Mouse (Mus musculus) spleen, adult 2 months (tissue): Measurements from ENCODE around the gene Pla2r1. TPM values are rescaled to one million over a fixed set of nuclear protein-coding genes. Genes with fewer than 3 reads are reported as not detected.

Experiments
- DNase-seq, 2 experiments: peaks; one replicate each; pipeline versions ENCODE4 v3.0.0 to v3.0.0-alpha.2; 2012 to 2021; ENCODE audit warnings: low spot score in 2 of 2, low read depth in 1 of 2
- H3K27ac ChIP-seq: fragments of 200-500 bp; 2 replicates; pipeline ENCODE4 v1.5.1; 2012; ENCODE audit warnings: low read length, inconsistent platforms; ENCODE audit not compliant: insufficient read depth
- H3K27me3 ChIP-seq: fragments of 200-500 bp; 2 replicates; pipeline ENCODE4 v1.6.1; 2012; ENCODE audit warnings: mild to moderate bottlenecking, moderate library complexity, low read length, inconsistent platforms; ENCODE audit not compliant: control insufficient read depth, insufficient read depth
- H3K36me3 ChIP-seq: fragments of 200-500 bp; 2 replicates; pipeline ENCODE4 v1.6.1; 2012; ENCODE audit warnings: mild to moderate bottlenecking, low read length, inconsistent platforms; ENCODE audit not compliant: control insufficient read depth, insufficient read depth
- H3K4me1 ChIP-seq: fragments of 200-500 bp; 2 replicates; pipeline ENCODE4 v1.6.1; 2011; ENCODE audit warnings: inconsistent platforms; ENCODE audit not compliant: control insufficient read depth, insufficient read depth, insufficient read length
- H3K4me3 ChIP-seq: fragments of 200-500 bp; 2 replicates; pipeline ENCODE4 v1.5.1; 2011; ENCODE audit warnings: mild to moderate bottlenecking, inconsistent platforms; ENCODE audit not compliant: insufficient read depth, insufficient read length; ENCODE audit errors: extremely low read depth
- CTCF ChIP-seq: fragments of 200-500 bp; IDR thresholded peaks from 2 replicates; pipeline ENCODE4 v1.5.1; 2011; ENCODE audit warnings: mild to moderate bottlenecking, inconsistent platforms; ENCODE audit not compliant: insufficient read depth, insufficient read length, insufficient replicate concordance; ENCODE audit errors: extremely low read depth
- POLR2A ChIP-seq: fragments of 200-500 bp; IDR thresholded peaks from 2 replicates; pipeline ENCODE4 v1.6.1; 2011; ENCODE audit warnings: low read depth, low read length, inconsistent platforms
- WGBS: fragments of 180-500 bp; shearing (Covaris S2); methylation state at CpG from one replicate; pipeline ENCODE4 v1.1.7; 2018; 5-methylcytosine and 5-hydroxymethylcytosine counted together
- polyA plus RNA-seq: library from polyadenylated mRNA; depleted of rRNA; stranded (reverse); fragments of >200 nt; gene quantifications from 2 replicates; pipeline ENCODE4 v1.2.3, GENCODE M21; 2012; rRNA removed

The Pla2r1 gene
- polyA plus RNA-seq, result 1.4 and 2.3 TPM in 2 replicates

DNA sequence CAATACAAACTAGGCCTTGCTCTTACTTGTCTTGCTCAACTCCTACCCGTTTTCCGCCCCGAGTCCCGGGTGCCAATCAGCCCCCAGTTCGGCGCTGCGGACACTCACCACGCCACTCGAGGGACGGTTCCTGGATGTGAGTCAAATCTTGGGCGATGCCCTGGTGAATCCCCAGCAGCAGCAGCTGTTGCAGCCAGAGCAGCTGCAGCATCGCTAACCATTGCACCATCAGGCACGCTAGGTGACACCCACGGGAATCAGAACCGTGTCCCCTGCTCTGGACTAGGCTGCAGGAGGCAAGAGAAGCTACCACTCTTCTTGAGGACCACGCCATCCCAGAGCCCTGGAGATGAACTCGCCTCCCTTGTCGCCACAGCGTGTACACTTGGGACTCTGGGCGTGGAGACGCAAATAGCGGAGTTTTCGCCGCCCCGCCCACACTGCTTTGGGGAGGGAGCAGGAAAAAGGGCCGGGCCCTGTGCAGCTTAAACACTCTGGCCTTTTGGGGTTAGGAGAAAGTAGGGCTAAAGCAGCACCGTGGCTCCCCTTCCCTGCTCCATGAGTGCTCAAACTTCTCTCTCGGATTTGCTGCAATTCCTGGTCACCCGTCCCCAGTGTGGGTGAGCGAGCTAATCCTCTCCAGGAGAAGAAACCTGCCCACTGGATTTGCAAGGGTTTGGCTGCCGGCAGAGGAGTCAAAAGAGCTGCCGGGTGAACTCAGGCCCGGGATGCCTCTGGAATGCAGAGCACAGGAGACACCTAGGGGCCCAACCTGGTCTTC, at the start of gene Pla2r1:
Pla2r1 (minus strand) TSS at position 407 of the 781 bp plus-strand sequence.
- Histone ChIP-seq H3K27ac (no peak within 1 kb of the TSS), H3K27me3 (no peaks in the 10 kb centered on the region), H3K36me3 (no peaks in the 10 kb centered on the region), H3K4me3 (peak within 1 kb of the TSS; percentile 29; the same call in 1 of the 2 replicates), H3K4me1 (no peaks in the 10 kb centered on the region; the same call in 1 of the 2 replicates)
- no peak for DNase-seq
- 25% methylated on average over 33 of the region's 33 CpGs for WGBS
- TF ChIP-seq CTCF (no peak), POLR2A (no peak)

DNA sequence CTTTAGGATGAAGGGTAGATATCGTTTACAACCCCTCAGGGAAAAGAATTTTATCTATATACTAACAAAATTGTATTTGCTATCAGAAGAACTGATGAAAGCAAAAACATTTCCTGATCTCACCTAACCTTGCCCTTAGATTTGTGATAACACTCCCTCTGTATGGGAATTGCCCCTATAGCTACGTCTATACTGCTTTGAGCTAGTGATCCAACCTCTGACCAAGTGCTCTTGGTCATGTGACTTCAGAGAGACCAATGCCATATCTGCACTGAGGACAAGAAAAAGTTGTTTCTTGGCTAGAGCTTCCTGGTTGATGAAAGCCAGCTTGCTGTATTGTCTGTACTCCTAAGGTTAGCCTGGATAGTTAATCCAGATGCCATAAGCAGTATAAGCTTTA, 48.2 kb upstream of the Pla2r1 start:
- Histone ChIP-seq H3K27ac (no peak overlapping the region), H3K36me3 (no peaks in the 10 kb centered on the region), H3K4me1 (no peaks in the 10 kb centered on the region), H3K4me3 (no peak overlapping the region), H3K27me3 (no peaks in the 10 kb centered on the region)
- no peak for DNase-seq
- no peak for TF ChIP-seq CTCF
- TF ChIP-seq POLR2A, result no peak
- WGBS, result 91% methylated on average over 2 of the region's 2 CpGs

DNA sequence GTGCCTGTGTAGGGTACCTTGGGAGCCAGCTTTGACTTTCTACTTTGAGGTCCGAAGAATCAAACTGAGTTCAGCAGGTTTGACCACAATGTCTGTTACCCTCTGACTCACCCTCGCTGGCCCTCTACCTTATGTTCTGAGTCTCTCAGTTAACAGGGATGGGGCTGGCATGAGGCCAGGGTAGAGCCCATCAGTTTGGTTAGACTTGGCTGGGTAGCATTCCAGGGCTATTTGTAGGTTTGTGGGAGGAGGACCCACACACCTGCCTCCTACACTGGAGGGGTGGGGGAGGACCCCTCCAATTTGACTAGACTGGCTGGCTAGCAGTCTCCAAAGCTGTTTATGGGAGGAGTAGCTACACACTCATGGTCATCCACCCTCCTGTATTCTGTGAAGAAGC, 47.8 kb upstream of the Pla2r1 start:
- H3K27ac ChIP-seq, result no peak overlapping the region
- H3K27me3 ChIP-seq, result no peaks in the 10 kb centered on the region
- no peaks in the 10 kb centered on the region for H3K36me3 ChIP-seq
- no peak for DNase-seq
- no peak overlapping the region for H3K4me3 ChIP-seq
- 84% methylated on average over 2 of the region's 2 CpGs for WGBS
- H3K4me1 ChIP-seq, result no peaks in the 10 kb centered on the region
- TF ChIP-seq POLR2A, result no peak
- TF ChIP-seq CTCF, result no peak

DNA sequence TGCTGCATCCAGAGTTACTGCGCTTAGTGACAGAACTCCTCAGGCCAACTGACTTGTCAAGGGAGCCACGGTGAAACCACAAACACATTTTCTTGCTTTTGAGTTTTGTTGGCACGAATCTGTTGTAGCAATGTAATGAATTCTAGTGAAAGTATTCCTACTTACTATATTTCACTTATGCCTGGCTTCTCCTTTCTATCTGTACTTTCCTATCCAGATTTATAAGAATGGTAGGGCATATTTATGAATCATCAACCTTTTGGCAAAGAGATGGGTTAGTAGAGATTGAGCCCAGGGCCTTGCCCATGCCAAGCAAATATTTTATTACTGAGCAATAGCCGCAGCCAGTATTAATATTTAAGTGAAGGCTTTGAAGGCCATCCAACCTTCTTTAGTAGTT, 30.3 kb upstream of the Pla2r1 start:
- no peaks in the 10 kb centered on the region for H3K4me1 ChIP-seq
- no peak for TF ChIP-seq CTCF
- TF ChIP-seq POLR2A, result no peak
- DNase-seq, result no peak
- H3K4me3 ChIP-seq, result no peak overlapping the region
- no peaks in the 10 kb centered on the region for H3K27me3 ChIP-seq
- H3K36me3 ChIP-seq, result no peaks in the 10 kb centered on the region
- 81% methylated on average over 4 of the region's 4 CpGs for WGBS
- H3K27ac ChIP-seq, result no peak overlapping the region

DNA sequence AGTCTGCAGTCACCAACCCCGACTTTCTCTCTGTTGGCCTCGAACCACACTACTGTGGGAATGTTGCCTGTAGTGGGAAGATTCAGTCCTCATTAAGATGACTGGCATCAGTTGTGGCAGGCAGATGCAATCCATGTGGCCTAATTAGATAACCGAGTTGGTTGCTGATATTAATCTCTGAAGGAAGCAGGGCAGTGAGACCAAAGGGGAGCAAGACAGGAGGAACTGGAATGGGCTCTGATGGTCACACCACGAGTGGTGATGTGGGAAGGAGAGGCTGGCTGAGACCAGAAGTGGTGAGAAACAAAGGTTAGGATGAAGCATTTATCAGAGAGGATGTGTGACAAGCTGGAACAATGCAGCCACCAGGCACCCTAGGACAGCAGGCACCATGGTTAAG, 1.5 kb upstream of the Pla2r1 start:
- Histone ChIP-seq H3K27me3 (no peaks in the 10 kb centered on the region), H3K36me3 (no peaks in the 10 kb centered on the region), H3K4me1 (no peaks in the 10 kb centered on the region; the same call in 1 of the 2 replicates), H3K27ac (no peak overlapping the region), H3K4me3 (no peak overlapping the region)
- TF ChIP-seq POLR2A, result no peak
- TF ChIP-seq CTCF, result no peak
- 52% methylated on average over 4 of the region's 4 CpGs for WGBS
- no peak for DNase-seq

DNA sequence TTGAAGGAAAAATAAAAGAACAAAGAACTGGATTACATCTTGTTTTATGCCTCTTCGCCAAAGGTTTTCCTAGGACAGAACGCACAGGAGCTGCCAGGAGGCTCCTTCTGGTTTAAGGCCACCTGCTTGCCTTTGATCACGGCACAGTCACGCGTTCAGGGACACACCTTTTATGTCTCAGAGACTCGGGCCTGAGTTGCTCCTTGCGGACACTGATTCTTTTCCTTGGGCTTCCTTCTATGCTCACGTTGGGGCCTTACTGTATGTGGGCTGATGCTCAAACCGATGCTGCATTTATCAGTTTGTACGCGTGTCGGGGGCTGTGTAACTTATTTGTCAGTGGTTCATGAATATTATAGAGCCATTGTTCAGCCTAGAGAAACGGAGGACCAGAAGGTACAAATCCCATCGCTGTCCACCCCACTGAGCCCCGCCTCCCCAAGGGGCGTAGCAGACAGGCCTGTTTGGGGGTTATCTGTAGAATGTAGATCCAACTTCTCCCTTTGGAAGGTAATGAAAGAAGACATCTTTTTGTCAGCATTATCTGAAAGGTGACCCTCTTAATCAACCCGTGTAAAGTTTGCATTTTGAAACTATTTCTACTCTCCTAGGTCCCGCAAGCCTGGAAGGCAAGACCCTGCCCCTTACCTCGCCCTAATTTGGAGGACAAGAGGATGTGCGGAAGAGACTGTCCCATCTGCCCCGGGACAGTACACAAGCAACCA, 769 bp downstream of the Pla2r1 start:
- TF ChIP-seq POLR2A (no peak), CTCF (no peak)
- H3K4me3 ChIP-seq, result no peak overlapping the region; the same call in 1 of the 2 replicates
- H3K27ac ChIP-seq, result no peak overlapping the region
- no peak for DNase-seq
- H3K4me1 ChIP-seq, result no peaks in the 10 kb centered on the region; the same call in 1 of the 2 replicates
- H3K27me3 ChIP-seq, result no peaks in the 10 kb centered on the region
- no peaks in the 10 kb centered on the region for H3K36me3 ChIP-seq
- WGBS, result 77% methylated on average over 21 of the region's 21 CpGs
